In genomic region chr1:153598773-153599172, GRCm38 (mm10) we compare ENCODE assay signal across 8 mouse cellular contexts. TPM values are rescaled to one million over a fixed set of nuclear protein-coding genes. Genes with fewer than 3 reads are reported as not detected.
DNase-seq lines count a peak whose midpoint lies in the region; ATAC-seq and TF ChIP-seq lines count a peak whose summit lies in the region.

No protein-coding gene starts in this region.

- H3K9ac ChIP-seq in kidney, embryonic 15.5 days = no peak overlapping the region
- H3K9ac ChIP-seq in midbrain, embryonic 15.5 days = no peak overlapping the region

- H3K27ac ChIP-seq in kidney, embryonic 15.5 days = no peak overlapping the region
- H3K27ac ChIP-seq in midbrain, embryonic 15.5 days = peak overlapping the region; percentile 72

- TF ChIP-seq POLR2A in lung, adult 2 months (IDR thresholded peaks at IDR 0.05; ENCODE audit: borderline replicate concordance, extremely low read depth, low read depth, low read length) = no peak

- H3K4me3 ChIP-seq in lung, adult 2 months (replicated peaks; ENCODE audit: extremely low read depth, low read depth, low read length) = no peak overlapping the region
- no peak overlapping the region for H3K4me3 ChIP-seq in kidney, embryonic 15.5 days (replicated peaks)
- no peak overlapping the region for H3K4me3 ChIP-seq in midbrain, embryonic 15.5 days

- ATAC-seq in kidney, embryonic 15.5 days (replicated peaks; ENCODE audit: low FRiP score) = peak; percentile 85
- ATAC-seq in midbrain, embryonic 15.5 days (replicated peaks) = peak; percentile 91

- H3K4me2 ChIP-seq in kidney, embryonic 15.5 days = 0 out of 2 replicates have a peak overlapping the region, but pooled peaks have one; percentile 0
- H3K4me2 ChIP-seq in midbrain, embryonic 15.5 days = peak overlapping the region; percentile 20; the same call in 1 of the 2 replicates

- peak; percentile 14 to 24 for DNase-seq in lung, adult 18-20 months
- DNase-seq in lung, adult 2 months = no peak
- peak; percentile 60 for DNase-seq in forelimb bud, embryonic 11.5 days (ENCODE audit: low read depth, low spot score)
- no peak for DNase-seq in layer of hippocampus, adult 9-10 months (ENCODE audit: low spot score)
- DNase-seq in urinary bladder, postnatal 10 days (ENCODE audit: low spot score) = no peak
- DNase-seq in cerebellum, adult 11-12 months = no peak

- no peaks in the 10 kb centered on the region for H3K36me3 ChIP-seq in kidney, embryonic 15.5 days
- H3K36me3 ChIP-seq in midbrain, embryonic 15.5 days (replicated peaks) = no peaks in the 10 kb centered on the region

- H3K27me3 ChIP-seq in kidney, embryonic 15.5 days = no peaks in the 10 kb centered on the region
- H3K27me3 ChIP-seq in midbrain, embryonic 15.5 days (replicated peaks) = no peaks in the 10 kb centered on the region

- TF ChIP-seq CTCF in lung, adult 2 months (IDR thresholded peaks at IDR 0.05; ENCODE audit: insufficient read depth, low read length) = no peak

- WGBS in lung, adult 2 months = 33% methylated on average over 2 of the region's 2 CpGs
- WGBS in kidney, embryonic 15.5 days = 16% methylated on average over 2 of the region's 2 CpGs
- WGBS in midbrain, embryonic 15.5 days = 6% methylated on average over 2 of the region's 2 CpGs

- H3K9me3 ChIP-seq in kidney, embryonic 15.5 days (replicated peaks) = no peaks in the 10 kb centered on the region
- H3K9me3 ChIP-seq in midbrain, embryonic 15.5 days = no peaks in the 10 kb centered on the region

- H3K4me1 ChIP-seq in lung, adult 2 months (ENCODE audit: control insufficient read depth, insufficient read depth, low read length) = peaks cover 3% of the 10 kb centered on the region
- peaks cover 18% of the 10 kb centered on the region for H3K4me1 ChIP-seq in kidney, embryonic 15.5 days
- peaks cover 17% of the 10 kb centered on the region for H3K4me1 ChIP-seq in midbrain, embryonic 15.5 days

RNA-seq across cellular contexts. Expression of gene Npl, which starts 48.9 kb away (rescaled TPM):
- polyA plus RNA-seq in lung, adult 2 months (2012; rRNA removed) = 1.0 and 1.1 TPM in 2 replicates
- 21.4 and 23.3 TPM in 2 replicates for polyA plus RNA-seq in kidney, embryonic 15.5 days (2015; fragmentation: Nextera tagmentation; extraction: Ambion mirVana)
- polyA plus RNA-seq in midbrain, embryonic 15.5 days (2015; fragmentation: Nextera tagmentation; extraction: Ambion mirVana) = 11.5 and 12.4 TPM in 2 replicates

RNA-seq across cellular contexts. Expression of gene Rgs8, which starts 54.1 kb away (rescaled TPM):
- 0.01 TPM in 1 of 2 replicates, not detected in the other for polyA plus RNA-seq in lung, adult 2 months (2012; rRNA removed)
- polyA plus RNA-seq in kidney, embryonic 15.5 days (2015; fragmentation: Nextera tagmentation; extraction: Ambion mirVana) = 0.10 and 0.14 TPM in 2 replicates
- 42.0 and 46.9 TPM in 2 replicates for polyA plus RNA-seq in midbrain, embryonic 15.5 days (2015; fragmentation: Nextera tagmentation; extraction: Ambion mirVana)

Comparison
In these comparisons a context has a peak if more than half of its experiments do, and no peak if none do; other contexts are left out.
1. DNase-seq: peak in lung, adult 18-20 months (2 of 2) and forelimb bud, embryonic 11.5 days (single experiment); none in lung, adult 2 months (single experiment), layer of hippocampus, adult 9-10 months (single experiment), urinary bladder, postnatal 10 days (single experiment) and cerebellum, adult 11-12 months (single experiment).
2. RNA of gene Rgs8, which starts 54.1 kb away (polyA plus RNA-seq): 42.0 to 46.9 TPM in midbrain, embryonic 15.5 days; 0.10 to 0.14 TPM in kidney, embryonic 15.5 days and 0.01 TPM in lung, adult 2 months; every median in the first group is over 10 times any median in the second.